Mouse (Mus musculus) liver, embryonic 12.5 days (tissue): ENCODE results near the gene Cnn3. TPM values are rescaled to one million over a fixed set of nuclear protein-coding genes. Genes with fewer than 3 reads are reported as not detected.

Experiments
- ATAC-seq: fragments of 200-750 bp; cut with Nextera tagmentation; 2 replicates; pipeline ENCODE4 v1.8.0; 2017; ENCODE audit warnings: moderate number of reproducible peaks, mild to moderate bottlenecking, moderate library complexity
- H3K27ac ChIP-seq: fragments of 300-500 bp; sonication (generic); 2 replicates; pipeline ENCODE4 v1.5.1; 2016; ENCODE audit warnings: mild to moderate bottlenecking
- H3K27me3 ChIP-seq: fragments of 300-500 bp; sonication (generic); replicated peaks from 2 replicates; pipeline ENCODE4 v1.6.1; 2016; ENCODE audit warnings: mild to moderate bottlenecking, moderate library complexity
- H3K36me3 ChIP-seq: fragments of 300-500 bp; sonication (generic); 2 replicates; pipeline ENCODE4 v1.6.1; 2016; ENCODE audit warnings: mild to moderate bottlenecking, moderate library complexity
- H3K4me1 ChIP-seq: fragments of 300-500 bp; sonication (generic); 2 replicates; pipeline ENCODE4 v1.6.1; 2016
- H3K4me2 ChIP-seq: fragments of 300-500 bp; sonication (generic); 2 replicates; pipeline ENCODE4 v1.6.1; 2016; ENCODE audit warnings: mild to moderate bottlenecking, moderate library complexity
- H3K4me3 ChIP-seq: fragments of 300-500 bp; sonication (generic); 2 replicates; pipeline ENCODE4 v1.5.1; 2016; ENCODE audit warnings: mild to moderate bottlenecking, moderate library complexity
- H3K9ac ChIP-seq: fragments of 300-500 bp; sonication (generic); 2 replicates; pipeline ENCODE4 v1.6.1; 2016; ENCODE audit warnings: mild to moderate bottlenecking, moderate library complexity
- H3K9me3 ChIP-seq: fragments of 300-500 bp; sonication (generic); replicated peaks from 2 replicates; pipeline ENCODE4 v1.6.1; 2016; ENCODE audit warnings: mild to moderate bottlenecking, moderate library complexity
- WGBS: fragments of 180-500 bp; shearing (Covaris S2); methylation state at CpG from one replicate; pipeline ENCODE4 v1.1.7; 2016; ENCODE audit not compliant: insufficient replicate concordance; 5-methylcytosine and 5-hydroxymethylcytosine counted together
- polyA plus RNA-seq: library from polyadenylated mRNA; unstranded; fragments of >200 nt; fragmentation: Nextera tagmentation; extraction: Ambion mirVana; gene quantifications from 2 replicates; pipeline ENCODE4 v1.2.1, GENCODE M21; 2016

Cnn3 gene
- polyA plus RNA-seq, 1 experiment from 2014 or later = 138 TPM

GRCm38 (mm10) chr3:121481564-121481963 lies 55.3 kb downstream of the Cnn3 start:
- H3K4me1 ChIP-seq = peaks cover 36% of the 10 kb centered on the region
- 43% methylated on average over 6 of the region's 6 CpGs for WGBS
- H3K4me3 ChIP-seq = no peak overlapping the region
- H3K4me2 ChIP-seq = no peak overlapping the region
- H3K9me3 ChIP-seq = no peaks in the 10 kb centered on the region
- no peaks in the 10 kb centered on the region for H3K36me3 ChIP-seq
- no peak overlapping the region for H3K27ac ChIP-seq
- peaks cover 4% of the 10 kb centered on the region; the same call in 1 of the 2 replicates for H3K27me3 ChIP-seq
- H3K9ac ChIP-seq = no peak overlapping the region
- no peak for ATAC-seq

DNA sequence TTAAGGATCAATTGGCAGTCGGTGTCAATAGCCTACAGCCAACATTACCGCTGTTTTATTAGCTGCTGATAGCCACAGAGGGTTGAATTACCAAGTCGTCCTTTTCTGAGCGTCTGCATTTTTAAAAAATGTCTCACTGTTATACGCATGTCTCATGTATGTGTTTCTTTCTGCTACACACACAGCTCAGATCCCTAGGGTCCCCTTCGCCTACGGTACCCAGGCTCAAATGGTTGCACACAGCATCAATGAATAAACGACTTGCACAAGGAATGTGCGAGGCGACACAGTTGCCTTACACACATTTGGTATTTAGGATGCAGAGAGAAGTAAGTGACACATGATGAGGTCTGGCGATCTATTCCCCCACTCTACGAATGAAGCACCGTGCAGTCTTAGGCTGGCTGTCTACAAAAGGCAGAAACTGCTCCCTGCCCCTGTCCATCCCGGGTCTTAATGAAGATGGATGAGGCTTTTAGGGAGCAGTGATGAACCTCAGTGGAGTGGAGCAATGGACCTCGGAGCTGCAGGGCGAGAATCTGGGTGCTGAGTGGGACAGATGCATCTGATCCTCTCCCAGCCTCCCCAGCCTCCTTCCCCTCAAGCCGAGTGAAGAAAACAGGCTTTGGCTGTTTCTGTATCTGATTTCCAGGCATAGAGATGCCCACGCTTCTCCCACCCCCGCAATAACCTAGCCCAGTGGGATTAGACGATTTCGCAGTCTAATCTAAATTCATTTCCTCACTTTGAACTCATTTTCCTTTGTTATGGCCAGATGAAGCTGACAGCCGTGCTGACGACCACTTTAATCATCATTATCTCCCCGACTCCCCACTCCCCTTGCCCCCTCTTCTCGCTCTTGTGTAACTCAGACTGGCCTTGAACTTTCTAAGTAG lies 57.2 kb downstream of the Cnn3 start:
- Histone ChIP-seq H3K9me3 (no peaks in the 10 kb centered on the region), H3K36me3 (no peaks in the 10 kb centered on the region), H3K27ac (no peak overlapping the region), H3K4me2 (no peak overlapping the region), H3K4me3 (no peak overlapping the region), H3K9ac (no peak overlapping the region), H3K27me3 (peaks cover 4% of the 10 kb centered on the region; the same call in 1 of the 2 replicates), H3K4me1 (peaks cover 29% of the 10 kb centered on the region)
- ATAC-seq = no peak
- 61% methylated on average over 25 of the region's 25 CpGs for WGBS

GRCm38 (mm10) chr3:121485201-121485600 lies 58.9 kb downstream of the Cnn3 start:
- ATAC-seq = no peak
- Histone ChIP-seq H3K9me3 (no peaks in the 10 kb centered on the region), H3K4me3 (no peak overlapping the region), H3K4me2 (no peak overlapping the region), H3K4me1 (peaks cover 16% of the 10 kb centered on the region), H3K27me3 (peaks cover 1% of the 10 kb centered on the region; the same call in 1 of the 2 replicates), H3K27ac (no peak overlapping the region), H3K36me3 (no peaks in the 10 kb centered on the region), H3K9ac (no peak overlapping the region)
- WGBS = 60% methylated on average over 2 of the region's 2 CpGs

GRCm38 (mm10) chr3:121489462-121490118 lies 63.3 kb downstream of the Cnn3 start:
- no peak for ATAC-seq
- no peak overlapping the region for H3K4me2 ChIP-seq
- no peak overlapping the region for H3K9ac ChIP-seq
- H3K36me3 ChIP-seq = no peaks in the 10 kb centered on the region
- H3K9me3 ChIP-seq = no peaks in the 10 kb centered on the region
- no peaks in the 10 kb centered on the region for H3K27me3 ChIP-seq
- H3K4me3 ChIP-seq = no peak overlapping the region
- 77% methylated on average over 12 of the region's 12 CpGs for WGBS
- H3K4me1 ChIP-seq = peaks cover 7% of the 10 kb centered on the region; the same call in 1 of the 2 replicates
- H3K27ac ChIP-seq = no peak overlapping the region

DNA sequence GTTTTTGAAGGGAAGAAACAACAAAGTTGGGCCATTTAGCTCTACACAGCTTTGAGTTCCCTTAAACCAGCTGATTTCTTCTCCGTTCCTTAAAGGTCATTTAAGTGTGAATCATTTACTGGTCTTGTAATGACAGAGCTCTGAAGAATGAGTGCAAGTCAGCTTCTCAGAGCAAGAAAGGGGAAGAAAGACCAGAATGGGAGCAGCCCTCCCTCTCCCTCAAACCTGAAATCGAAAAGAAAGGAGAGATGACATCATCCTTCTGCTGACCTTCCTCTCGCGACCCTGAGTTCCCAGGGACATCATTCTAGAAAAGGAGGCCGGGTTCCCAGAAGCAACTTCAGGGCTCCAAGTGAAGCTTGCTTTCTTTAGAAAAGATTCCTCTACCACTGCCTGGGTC lies 64.6 kb downstream of the Cnn3 start:
- Histone ChIP-seq H3K36me3 (0 out of 2 replicates have a peak, but pooled peaks cover 5% of the 10 kb centered on the region), H3K4me2 (no peak overlapping the region), H3K27me3 (no peaks in the 10 kb centered on the region), H3K4me1 (peaks cover 4% of the 10 kb centered on the region; the same call in 1 of the 2 replicates), H3K4me3 (no peak overlapping the region), H3K27ac (no peak overlapping the region), H3K9ac (no peak overlapping the region), H3K9me3 (no peaks in the 10 kb centered on the region)
- WGBS = 35% methylated on average over 5 of the region's 5 CpGs
- ATAC-seq = no peak

- WGBS = 57% methylated on average over 5 of the region's 5 CpGs
- Histone ChIP-seq H3K9ac (no peak overlapping the region), H3K9me3 (no peaks in the 10 kb centered on the region), H3K4me3 (no peak overlapping the region), H3K4me1 (peaks cover 4% of the 10 kb centered on the region; the same call in 1 of the 2 replicates), H3K36me3 (0 out of 2 replicates have a peak, but pooled peaks cover 5% of the 10 kb centered on the region), H3K27ac (no peak overlapping the region), H3K27me3 (no peaks in the 10 kb centered on the region), H3K4me2 (no peak overlapping the region)
- no peak for ATAC-seq
Measured at GRCm38 (mm10) chr3:121492026-121492425, 65.7 kb downstream of the Cnn3 start.

DNA sequence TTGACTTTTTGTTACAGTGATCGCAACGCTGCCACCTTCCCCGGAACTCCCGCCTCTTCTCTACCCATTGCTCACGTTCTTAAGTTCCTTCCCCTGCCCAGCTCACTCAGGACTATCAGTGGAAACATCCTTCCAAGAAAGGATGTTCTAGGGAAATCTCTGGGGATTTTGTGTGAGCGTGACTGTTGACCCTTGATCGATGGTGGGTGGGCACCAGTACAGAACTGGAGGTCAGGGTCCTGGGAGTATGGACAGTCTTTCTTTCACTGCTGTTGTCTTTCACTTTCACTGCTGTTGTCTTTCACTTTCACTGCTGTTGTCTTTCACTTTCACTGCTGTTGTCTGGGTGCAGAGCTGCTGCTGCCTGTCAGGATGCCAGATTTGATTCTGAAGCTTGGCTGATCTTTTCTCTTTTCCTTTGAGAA lies 67.7 kb downstream of the Cnn3 start:
- H3K4me1 ChIP-seq = peaks cover 4% of the 10 kb centered on the region; the same call in 1 of the 2 replicates
- no peaks in the 10 kb centered on the region for H3K9me3 ChIP-seq
- no peak overlapping the region for H3K27ac ChIP-seq
- H3K9ac ChIP-seq = no peak overlapping the region
- H3K4me2 ChIP-seq = no peak overlapping the region
- 56% methylated on average over 7 of the region's 7 CpGs for WGBS
- no peaks in the 10 kb centered on the region for H3K27me3 ChIP-seq
- H3K36me3 ChIP-seq = 0 out of 2 replicates have a peak, but pooled peaks cover 5% of the 10 kb centered on the region
- ATAC-seq = no peak
- H3K4me3 ChIP-seq = no peak overlapping the region

DNA sequence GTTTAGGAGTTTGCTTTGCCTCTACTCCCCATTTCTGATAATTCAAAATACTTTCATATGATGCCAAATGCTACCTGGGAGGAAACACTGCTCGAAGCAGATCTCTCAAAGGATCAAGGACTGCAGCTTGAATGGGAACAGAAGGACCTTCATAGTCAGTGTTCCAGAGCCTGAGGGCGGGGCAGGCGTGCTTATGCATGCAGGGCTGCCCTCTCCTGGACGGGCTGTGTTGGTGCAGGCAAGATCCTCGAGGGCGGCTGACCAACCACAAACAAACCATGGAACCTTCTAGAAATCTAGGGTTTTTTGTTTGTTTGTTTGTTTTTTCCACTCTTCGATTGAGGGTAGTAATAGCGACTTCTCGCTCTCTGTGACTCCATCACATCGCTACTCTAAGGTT lies 73.9 kb downstream of the Cnn3 start:
- H3K36me3 ChIP-seq = 0 out of 2 replicates have a peak, but pooled peaks cover 3% of the 10 kb centered on the region
- H3K27ac ChIP-seq = no peak overlapping the region
- 30% methylated on average over 10 of the region's 10 CpGs for WGBS
- H3K4me1 ChIP-seq = no peaks in the 10 kb centered on the region
- H3K9me3 ChIP-seq = no peaks in the 10 kb centered on the region
- no peak overlapping the region for H3K4me2 ChIP-seq
- no peak overlapping the region for H3K9ac ChIP-seq
- no peak overlapping the region for H3K4me3 ChIP-seq
- ATAC-seq = no peak
- H3K27me3 ChIP-seq = no peaks in the 10 kb centered on the region

DNA sequence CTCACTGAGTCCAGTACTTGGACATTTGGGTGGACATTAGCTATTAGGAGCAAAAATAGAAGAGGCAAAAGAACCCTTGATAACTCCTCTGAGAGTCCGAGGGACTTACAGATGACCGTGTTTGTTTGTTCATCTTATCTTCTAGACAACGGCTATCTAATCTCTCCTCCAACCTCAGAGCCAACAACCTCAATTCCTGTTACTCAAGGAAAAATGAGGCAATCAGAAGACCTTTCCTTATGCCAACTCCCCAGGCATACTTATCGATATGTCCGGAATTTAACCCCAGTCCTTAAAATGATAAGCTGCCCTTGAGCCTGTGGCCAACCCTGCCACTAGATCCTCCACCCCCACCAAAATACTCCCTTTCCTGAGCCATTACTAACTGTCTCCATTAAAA lies 74.4 kb downstream of the Cnn3 start:
- Histone ChIP-seq H3K4me3 (no peak overlapping the region), H3K36me3 (no peaks in the 10 kb centered on the region), H3K4me2 (no peak overlapping the region), H3K9me3 (no peaks in the 10 kb centered on the region), H3K27ac (no peak overlapping the region), H3K4me1 (no peaks in the 10 kb centered on the region), H3K9ac (no peak overlapping the region), H3K27me3 (no peaks in the 10 kb centered on the region)
- no peak for ATAC-seq
- 51% methylated on average over 5 of the region's 5 CpGs for WGBS

DNA sequence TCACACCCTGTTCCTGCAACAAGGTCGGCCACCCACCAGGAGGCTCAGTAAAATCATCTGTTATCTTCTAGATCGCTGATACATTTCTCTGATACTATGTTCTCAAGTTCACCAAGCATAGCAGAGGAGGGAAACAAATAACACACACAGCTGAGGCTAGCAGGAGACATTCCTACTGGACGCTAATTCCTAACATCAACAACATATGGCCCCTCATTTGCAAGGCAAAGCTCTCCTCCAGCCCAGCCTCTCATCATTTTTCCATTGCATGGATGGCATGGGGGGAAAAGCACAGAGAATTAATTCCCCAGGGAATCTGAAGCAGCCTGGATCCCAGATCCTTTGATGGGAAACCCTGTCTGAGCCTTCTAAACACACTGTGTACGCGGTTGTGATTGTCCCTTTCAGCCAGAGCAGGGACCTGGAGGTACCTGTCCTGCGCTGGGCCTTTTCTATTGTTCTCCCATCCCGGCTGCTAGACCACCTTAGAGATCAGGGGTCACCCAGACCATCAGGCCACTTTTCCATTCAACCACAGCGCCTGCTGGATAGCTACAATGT lies 78.7 kb downstream of the Cnn3 start:
- Histone ChIP-seq H3K4me3 (no peak overlapping the region), H3K9me3 (no peaks in the 10 kb centered on the region), H3K36me3 (no peaks in the 10 kb centered on the region), H3K27me3 (no peaks in the 10 kb centered on the region), H3K9ac (no peak overlapping the region), H3K27ac (no peak overlapping the region), H3K4me2 (no peak overlapping the region), H3K4me1 (peaks cover 7% of the 10 kb centered on the region; the same call in 1 of the 2 replicates)
- WGBS = 64% methylated on average over 8 of the region's 8 CpGs
- no peak for ATAC-seq

- Histone ChIP-seq H3K36me3 (no peaks in the 10 kb centered on the region), H3K9me3 (no peaks in the 10 kb centered on the region), H3K9ac (no peak overlapping the region), H3K27ac (no peak overlapping the region), H3K4me3 (no peak overlapping the region), H3K4me2 (no peak overlapping the region), H3K27me3 (no peaks in the 10 kb centered on the region), H3K4me1 (peaks cover 7% of the 10 kb centered on the region; the same call in 1 of the 2 replicates)
- ATAC-seq = no peak
- 83% methylated on average over 8 of the region's 8 CpGs for WGBS
Measured at GRCm38 (mm10) chr3:121506175-121506574, 79.9 kb downstream of the Cnn3 start.

- no peak overlapping the region for H3K9ac ChIP-seq
- no peak overlapping the region for H3K27ac ChIP-seq
- 62% methylated on average over 7 of the region's 7 CpGs for WGBS
- ATAC-seq = no peak
- H3K9me3 ChIP-seq = no peaks in the 10 kb centered on the region
- no peaks in the 10 kb centered on the region for H3K36me3 ChIP-seq
- H3K4me2 ChIP-seq = no peak overlapping the region
- H3K4me3 ChIP-seq = no peak overlapping the region
- H3K4me1 ChIP-seq = peaks cover 7% of the 10 kb centered on the region; the same call in 1 of the 2 replicates
- no peaks in the 10 kb centered on the region for H3K27me3 ChIP-seq
Measured at GRCm38 (mm10) chr3:121506756-121507155, 80.5 kb downstream of the Cnn3 start.
